Mouse (Mus musculus): ENCODE measurements around the gene Syde2.

- no peak for TF ChIP-seq CTCF (IDR thresholded peaks at IDR 0.05; ENCODE audit: borderline replicate concordance, insufficient read depth, low read depth, low read length)
- no peak for TF ChIP-seq POLR2A (IDR thresholded peaks at IDR 0.05; ENCODE audit: borderline replicate concordance, insufficient read depth, low read length)
These were observed 25.3 kb upstream of the Syde2 start for GRCm38 (mm10) chr3:145962411-145962810.

All from cerebellum, adult 2 months (tissue).